Mouse (Mus musculus): ENCODE data around the gene Pip4k2a. TPM values are rescaled to one million over a fixed set of nuclear protein-coding genes. Genes with fewer than 3 reads are reported as not detected.

Gene Pip4k2a
- polyA plus RNA-seq, 1 experiment, result 5.2 TPM

- DNase-seq (ENCODE audit: low read depth), result no peak
Observed at GRCm38 (mm10) chr2:18955671-18956070, 42.3 kb downstream of the Pip4k2a start.

GRCm38 (mm10) chr2:18955022-18955421 lies 42.9 kb downstream of the Pip4k2a start:
- no peak for DNase-seq (ENCODE audit: low read depth)

DNA sequence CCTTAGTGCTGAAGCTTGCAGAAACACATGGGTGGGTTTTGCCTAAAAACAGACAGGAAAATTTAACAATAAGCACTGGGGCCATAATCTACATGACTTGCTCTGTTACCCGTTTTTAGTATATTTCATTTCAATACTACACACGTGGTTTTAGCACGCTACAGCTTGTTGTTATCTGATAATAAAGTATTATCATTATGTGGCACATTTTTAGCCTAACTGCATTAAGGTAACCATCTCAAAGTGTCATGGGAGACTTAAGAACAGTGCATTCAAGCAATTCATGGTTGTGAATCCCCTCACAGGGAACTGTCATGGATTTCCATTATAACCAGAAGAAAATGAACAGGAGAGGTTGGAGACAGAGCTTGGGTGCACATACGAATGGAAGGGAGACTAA lies 43.5 kb downstream of the Pip4k2a start:
- DNase-seq (ENCODE audit: low read depth), result no peak

GRCm38 (mm10) chr2:18952102-18952673 lies 45.7 kb downstream of the Pip4k2a start:
- no peak for DNase-seq (ENCODE audit: low read depth)

GRCm38 (mm10) chr2:18950758-18951157 lies 47.2 kb downstream of the Pip4k2a start:
- no peak for DNase-seq (ENCODE audit: low read depth)

DNA sequence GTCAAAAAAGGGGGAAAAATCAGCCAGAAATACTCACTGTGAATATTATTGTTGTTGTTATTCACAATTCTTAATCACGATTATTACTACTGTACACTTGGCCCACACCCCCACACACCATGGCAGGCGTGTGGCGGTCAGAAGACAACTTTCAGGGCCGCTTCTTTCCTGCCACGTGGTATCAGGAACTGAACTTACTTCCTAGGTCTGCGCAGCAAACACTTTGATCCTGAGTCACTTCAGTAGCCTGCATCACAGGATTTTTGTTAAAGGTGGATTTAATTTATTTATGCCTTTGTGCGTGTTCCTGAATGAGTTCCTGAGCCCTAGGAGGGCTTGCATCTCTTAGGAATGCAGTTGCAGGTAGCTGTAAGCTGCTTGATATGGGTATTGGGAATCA lies 49.2 kb downstream of the Pip4k2a start:
- no peak for DNase-seq (ENCODE audit: low read depth)

GRCm38 (mm10) chr2:18947669-18948459 lies 50.1 kb downstream of the Pip4k2a start:
- DNase-seq (ENCODE audit: low read depth), result no peak

- no peak for DNase-seq (ENCODE audit: low read depth)
Observed at GRCm38 (mm10) chr2:18945438-18945837, 52.5 kb downstream of the Pip4k2a start.

DNA sequence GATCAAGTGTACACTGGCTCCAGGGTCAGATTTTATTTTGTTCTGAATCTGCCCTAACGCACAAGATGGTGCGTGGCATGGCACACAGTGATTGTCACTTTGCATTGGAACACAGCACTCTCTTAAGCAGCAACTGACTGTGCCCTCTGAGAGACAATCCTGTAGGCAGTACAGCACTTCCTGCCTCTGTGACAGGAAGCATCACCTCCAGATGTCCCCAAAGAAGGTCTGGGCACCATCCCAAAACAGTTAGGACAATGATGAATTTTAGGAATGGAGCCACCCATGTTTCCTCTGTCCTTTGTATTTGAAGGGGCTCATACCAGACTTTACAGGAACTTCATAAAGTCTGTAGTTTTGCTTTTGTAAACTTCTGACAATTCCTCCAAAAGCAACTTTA lies 54.0 kb downstream of the Pip4k2a start:
- no peak for DNase-seq (ENCODE audit: low read depth)

DNA sequence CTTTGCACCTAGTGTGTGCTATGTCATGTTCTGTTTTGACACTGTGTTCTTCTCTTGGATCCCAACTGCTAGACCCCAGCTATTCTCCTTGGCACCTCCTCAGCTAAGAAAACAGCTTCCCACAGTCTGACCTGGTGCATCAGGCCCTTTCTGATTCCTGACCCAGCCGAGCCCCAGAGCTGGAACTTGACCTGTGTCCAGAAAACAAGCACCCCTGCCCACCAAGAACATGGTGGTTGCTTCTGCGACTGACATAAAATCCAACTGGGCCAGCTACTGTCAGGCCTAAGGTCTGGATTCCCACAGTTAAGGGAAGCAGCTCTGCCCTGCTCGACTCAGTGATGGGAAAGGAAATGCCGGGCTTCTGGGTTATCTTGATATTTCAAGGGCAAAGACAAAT lies 54.6 kb downstream of the Pip4k2a start:
- DNase-seq (ENCODE audit: low read depth), result no peak

DNA sequence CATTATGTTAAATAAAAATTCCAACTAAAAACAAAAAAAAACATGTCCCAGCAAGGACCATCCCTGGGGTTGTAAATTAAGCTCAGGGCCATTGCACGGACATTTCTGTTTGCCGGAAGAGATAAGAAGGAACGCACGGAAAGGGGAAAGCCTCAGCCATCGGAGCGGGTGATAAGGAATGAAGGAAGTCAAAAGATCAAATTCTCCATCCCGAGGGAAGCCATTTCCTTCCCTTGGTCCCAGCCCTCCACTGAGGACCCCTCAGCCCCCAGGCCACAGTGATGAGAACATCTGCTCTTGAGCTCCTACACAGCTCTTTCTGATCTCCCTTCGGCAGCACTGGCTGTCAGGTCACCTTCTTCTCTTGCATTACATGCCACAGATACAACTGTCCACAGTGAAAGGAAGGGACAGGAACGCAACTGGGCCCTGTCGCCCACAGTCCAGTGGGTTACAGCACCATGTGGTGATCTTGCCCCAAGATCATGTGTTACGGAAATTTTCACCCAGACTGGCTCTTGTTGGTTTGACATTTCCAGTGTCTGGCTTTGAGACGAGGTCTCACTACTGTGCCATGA lies 57.1 kb downstream of the Pip4k2a start:
- DNase-seq (ENCODE audit: low read depth), result no peak

DNA sequence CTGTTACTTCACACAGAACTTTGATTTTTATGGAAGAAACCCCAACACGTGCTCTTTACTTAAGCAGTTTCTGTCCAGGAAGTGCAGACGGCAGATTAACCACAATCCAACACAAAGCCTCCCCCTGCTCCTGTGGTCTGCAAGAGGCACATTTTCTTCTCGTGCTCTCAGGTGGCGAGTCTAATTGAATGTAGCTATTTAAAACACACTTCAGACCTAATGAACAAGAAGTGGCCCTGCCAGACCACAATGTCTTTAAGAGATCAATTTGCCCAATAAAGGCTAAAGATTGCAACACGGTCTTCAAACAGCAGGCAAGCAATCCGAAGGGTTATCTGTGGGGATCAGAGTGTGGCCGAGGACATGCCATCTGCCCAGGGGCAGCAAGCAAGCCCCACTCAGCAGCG lies 59.0 kb downstream of the Pip4k2a start:
- DNase-seq (ENCODE audit: low read depth), result peak; percentile 30

DNA sequence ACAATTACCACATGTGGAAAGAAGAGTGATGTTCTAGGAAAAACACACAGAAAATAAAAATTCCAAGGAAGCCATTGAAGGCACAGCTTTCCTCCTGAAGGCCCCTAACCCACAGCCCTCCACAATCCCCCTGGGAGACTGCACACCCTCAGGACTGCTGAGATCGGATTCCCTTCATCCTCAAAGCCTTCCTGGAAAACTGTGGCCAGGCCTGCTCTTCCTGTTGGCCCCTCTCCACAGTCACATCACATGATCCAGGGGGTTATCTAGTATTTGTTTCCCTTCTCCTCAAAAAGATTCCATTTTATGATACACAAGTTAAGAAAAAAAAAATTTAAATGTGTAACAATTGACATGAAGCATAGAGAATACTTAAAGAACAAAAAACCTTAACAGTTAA lies 59.7 kb downstream of the Pip4k2a start:
- no peak for DNase-seq (ENCODE audit: low read depth)

DNA sequence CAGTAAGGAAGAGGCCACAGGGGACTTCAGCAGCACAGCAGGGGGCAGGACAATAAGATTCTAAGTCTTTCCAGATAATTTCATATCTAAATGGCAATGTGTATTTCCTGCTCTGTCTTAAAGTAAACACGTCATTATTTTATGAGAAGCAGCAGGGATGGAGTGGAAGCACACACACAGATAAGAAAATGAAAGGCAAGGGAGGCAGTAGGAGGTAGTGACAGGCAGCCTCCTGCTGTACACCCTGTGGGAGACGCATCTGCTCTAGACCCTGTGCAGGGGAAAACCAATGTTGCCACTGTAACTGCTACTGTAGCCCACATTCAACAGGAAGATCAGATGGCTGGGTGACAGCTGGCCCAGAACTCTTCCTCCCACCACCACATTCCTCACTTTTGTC lies 60.3 kb downstream of the Pip4k2a start:
- no peak for DNase-seq (ENCODE audit: low read depth)

- DNase-seq (ENCODE audit: low read depth), result no peak
Observed at GRCm38 (mm10) chr2:18936446-18936845, 61.5 kb downstream of the Pip4k2a start.

DNA sequence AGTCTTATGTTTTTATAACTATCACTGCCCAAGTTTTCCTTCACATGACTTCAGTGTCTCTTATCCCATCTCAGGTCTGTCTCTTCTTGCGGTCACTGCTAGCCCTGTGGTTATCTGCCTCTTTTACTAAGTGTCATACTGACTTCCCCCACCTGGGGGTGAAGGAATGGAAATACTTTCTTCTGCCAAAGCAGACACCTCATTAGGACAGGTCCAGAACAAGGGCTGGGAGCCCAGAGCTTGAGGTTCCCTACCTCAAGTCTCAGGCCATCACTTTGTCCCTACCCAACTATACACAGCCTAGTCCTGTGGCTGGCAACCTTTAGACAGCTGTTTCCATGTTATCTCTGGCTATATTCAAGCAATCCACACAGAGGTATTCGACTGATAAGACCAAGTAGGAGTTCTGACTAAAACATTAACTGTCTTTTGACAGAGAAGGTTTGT lies 62.3 kb downstream of the Pip4k2a start:
- DNase-seq (ENCODE audit: low read depth), result no peak

DNA sequence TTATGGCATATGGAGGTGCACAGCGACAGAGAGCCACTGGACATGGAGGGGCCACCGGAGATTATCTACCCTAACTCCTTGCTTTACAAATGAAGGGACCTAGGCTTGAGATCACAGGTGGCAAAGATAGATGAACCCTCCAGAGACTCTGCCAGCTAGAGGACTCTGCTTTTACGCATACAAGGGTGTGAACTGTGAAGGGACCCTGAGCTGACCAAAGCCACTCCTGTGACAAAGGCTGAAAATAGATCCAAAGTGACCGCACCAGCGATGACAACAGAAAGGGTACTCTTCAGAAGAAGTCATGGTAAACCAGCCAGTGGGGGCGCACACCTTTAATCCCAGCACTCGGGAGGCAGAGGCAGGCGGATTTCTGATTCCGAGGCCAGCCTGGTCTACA lies 63.8 kb downstream of the Pip4k2a start:
- no peak for DNase-seq (ENCODE audit: low read depth)

DNA sequence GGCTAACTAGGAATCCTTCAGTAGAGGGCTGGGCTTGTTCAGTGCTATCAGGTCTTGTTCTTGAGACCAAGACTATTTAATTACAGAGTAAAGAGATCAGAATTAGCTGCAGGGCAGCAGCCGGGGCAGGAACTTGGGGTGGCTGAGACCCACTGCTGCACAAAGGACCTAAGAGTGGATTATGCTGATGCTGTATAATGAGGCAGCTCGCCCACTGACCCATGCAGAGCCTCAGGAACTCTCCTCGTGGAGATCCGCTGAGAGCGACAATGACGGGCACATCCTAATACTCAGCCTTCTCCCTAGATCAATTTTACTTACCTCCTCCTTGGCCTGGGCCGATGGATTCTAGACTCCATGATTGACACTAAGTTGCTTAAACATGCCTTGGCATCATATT lies 64.5 kb downstream of the Pip4k2a start:
- no peak for DNase-seq (ENCODE audit: low read depth)

DNA sequence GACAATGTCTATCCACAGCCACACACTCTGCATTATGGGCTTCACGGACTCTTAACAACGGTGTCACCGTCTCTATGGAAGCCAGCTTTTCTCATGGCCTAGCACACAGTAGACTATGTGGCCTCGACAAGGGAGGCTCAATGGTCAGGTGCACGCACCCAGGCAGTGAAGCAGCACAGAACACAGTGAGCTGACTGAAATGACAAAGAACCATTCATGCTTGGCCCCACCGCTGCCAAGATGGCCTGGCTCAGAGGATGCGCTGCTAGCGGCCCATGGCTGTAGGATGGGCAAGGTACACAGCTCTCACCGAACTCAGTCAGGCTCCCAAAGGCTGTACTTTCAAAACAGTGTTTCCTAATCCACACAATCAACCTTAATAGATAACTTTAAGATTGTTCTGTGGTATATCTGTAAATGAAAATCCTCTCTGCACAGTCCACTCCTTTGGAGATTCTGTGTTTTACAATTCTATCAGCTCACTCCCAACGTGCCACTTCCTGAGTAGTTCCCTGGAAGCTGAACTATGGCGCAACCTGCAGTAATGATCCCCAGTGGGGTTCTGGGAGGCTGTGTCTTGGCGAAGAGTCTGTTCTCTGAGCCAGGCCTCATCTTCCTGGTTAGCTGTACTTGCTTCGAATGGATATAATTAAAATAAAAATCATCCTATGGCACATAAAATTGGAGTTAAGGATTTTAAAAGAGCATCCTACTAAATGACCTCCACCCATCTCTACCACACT lies 67.4 kb downstream of the Pip4k2a start:
- no peak for DNase-seq (ENCODE audit: low read depth)

DNA sequence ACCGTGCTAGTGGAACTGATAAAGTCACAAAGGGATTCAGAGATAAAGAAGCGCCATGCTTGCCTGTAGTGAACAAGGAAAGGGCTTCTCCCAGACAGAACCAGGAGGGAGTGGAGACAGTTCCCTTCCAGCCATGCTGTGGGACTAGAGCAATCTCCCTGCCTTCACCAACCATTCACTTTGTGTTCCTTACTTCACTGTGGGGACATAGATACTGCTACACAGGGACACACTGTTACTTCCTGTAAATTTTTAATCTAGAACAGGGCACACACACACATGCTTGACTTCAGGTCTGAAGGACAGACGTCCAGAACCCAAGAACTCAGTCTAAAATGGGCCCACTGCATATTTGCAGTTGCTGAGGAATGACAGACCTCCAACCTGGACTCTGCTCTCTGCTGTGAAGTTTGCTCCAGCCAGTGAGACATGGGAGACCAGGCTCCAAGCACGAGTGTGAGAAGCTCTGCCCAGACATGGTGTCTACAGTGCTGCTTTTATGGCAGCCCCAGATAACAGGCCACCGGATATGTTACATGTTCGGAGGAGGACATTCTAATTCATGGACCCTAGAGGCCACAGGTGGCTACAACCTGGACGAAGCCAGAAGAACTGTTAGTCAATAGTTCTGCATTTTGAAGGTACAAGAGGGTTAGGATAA lies 69.2 kb downstream of the Pip4k2a start:
- DNase-seq (ENCODE audit: low read depth), result no peak

- DNase-seq (ENCODE audit: low read depth), result no peak
Observed at GRCm38 (mm10) chr2:18928196-18928595, 69.7 kb downstream of the Pip4k2a start.

Measured in gonadal fat pad, adult 2 months (tissue).